Mouse (Mus musculus) kidney, adult 2 months (tissue): ENCODE data around the gene Rab11fip5.

Experiments
- CTCF ChIP-seq: fragments of 200-500 bp; conservative IDR thresholded peaks from 2 replicates; pipeline ENCODE4 v1.5.1; 2011; ENCODE audit warnings: low read depth, mild to moderate bottlenecking, control low read depth, low read length, moderate library complexity, mixed read lengths; ENCODE audit not compliant: insufficient read depth, insufficient read length
- POLR2A ChIP-seq: fragments of 200-500 bp; IDR thresholded peaks from one replicate; pipeline ENCODE4 v1.6.1; 2011; ENCODE audit warnings: low read depth, low read length, control low read depth

DNA sequence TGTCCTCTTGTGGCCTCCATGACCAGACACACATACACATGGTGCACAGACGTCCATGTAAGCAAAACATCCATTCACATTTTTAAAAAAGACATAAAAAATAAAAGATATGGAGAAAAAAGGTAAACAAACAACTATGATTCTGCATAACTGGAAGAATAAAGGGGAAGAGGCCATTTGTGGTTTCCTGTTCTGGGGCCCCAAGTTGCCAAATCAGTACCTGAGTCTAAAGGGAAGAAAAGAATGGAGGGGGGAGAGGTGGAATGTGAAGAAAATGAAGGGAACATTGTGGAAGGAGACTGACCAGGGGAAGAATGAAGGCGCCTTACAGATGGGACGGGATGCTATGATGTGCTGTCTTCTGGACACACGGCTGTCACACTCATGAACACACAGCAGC lies 47.9 kb downstream of the Rab11fip5 start:
- TF ChIP-seq CTCF (no peak), POLR2A (no peak)
